Mouse (Mus musculus): ENCODE measurements around the gene D630039A03Rik. TPM values are rescaled to one million over a fixed set of nuclear protein-coding genes. Genes with fewer than 3 reads are reported as not detected.

The D630039A03Rik gene
- polyA plus RNA-seq, 1 experiment, result 0.01 TPM

- H3K4me2 ChIP-seq (ENCODE audit: low read depth), result no peak overlapping the region
- H3ac ChIP-seq (ENCODE audit: control insufficient read depth, insufficient read length), result no peak overlapping the region
- H3K79me2 ChIP-seq (ENCODE audit: control insufficient read depth, insufficient read depth), result no peaks in the 10 kb centered on the region
- no peak overlapping the region for H3K4me3 ChIP-seq
- TF ChIP-seq POLR2A (IDR thresholded peaks at IDR 0.05; ENCODE audit: insufficient read length, low read depth) (no peak), CEBPB (IDR thresholded peaks at IDR 0.05; ENCODE audit: insufficient read depth, poor library complexity, severe bottlenecking) (no peak), MYOD1 (IDR thresholded peaks at IDR 0.05; ENCODE audit: control insufficient read depth in 1 of 3, insufficient read length in 2 of 3, low read depth in 2 of 3) (no peak), MAX (IDR thresholded peaks at IDR 0.05; ENCODE audit: low read depth) (no peak), MYOG (IDR thresholded peaks at IDR 0.05; ENCODE audit: control insufficient read depth in 1 of 3, insufficient read depth in 1 of 3, insufficient read length in 2 of 3, low read depth in 2 of 3) (no peak), USF1 (IDR thresholded peaks at IDR 0.05; ENCODE audit: low read depth) (no peak), REST (IDR thresholded peaks at IDR 0.05; ENCODE audit: insufficient read depth, insufficient read length) (no peak), TCF12 (IDR thresholded peaks at IDR 0.05; ENCODE audit: insufficient read depth, poor library complexity, severe bottlenecking) (no peak), E2F4 (IDR thresholded peaks at IDR 0.05; ENCODE audit: insufficient read depth) (no peak), POLR2AphosphoS2 (IDR thresholded peaks at IDR 0.05; ENCODE audit: insufficient read length, low read depth) (no peak), SRF (IDR thresholded peaks at IDR 0.05; ENCODE audit: control insufficient read depth, insufficient read length, low read depth) (no peak), TCF3 (IDR thresholded peaks at IDR 0.05; ENCODE audit: insufficient read length, low read depth) (no peak)
- H3K27me3 ChIP-seq (ENCODE audit: control insufficient read depth, insufficient read depth, insufficient read length), result no peaks in the 10 kb centered on the region
- no peaks in the 10 kb centered on the region for H3K36me3 ChIP-seq (ENCODE audit: control insufficient read depth, insufficient read depth)
These were observed 11.5 kb downstream of the D630039A03Rik start for GRCm38 (mm10) chr4:57904638-57905037.

- no peaks in the 10 kb centered on the region for H3K27me3 ChIP-seq (ENCODE audit: control insufficient read depth, insufficient read depth, insufficient read length)
- H3K79me2 ChIP-seq (ENCODE audit: control insufficient read depth, insufficient read depth), result no peaks in the 10 kb centered on the region
- no peak overlapping the region for H3K4me2 ChIP-seq (ENCODE audit: low read depth)
- TF ChIP-seq MYOG (IDR thresholded peaks at IDR 0.05; ENCODE audit: control insufficient read depth in 1 of 3, insufficient read depth in 1 of 3, insufficient read length in 2 of 3, low read depth in 2 of 3) (no peak), USF1 (IDR thresholded peaks at IDR 0.05; ENCODE audit: low read depth) (no peak), CEBPB (IDR thresholded peaks at IDR 0.05; ENCODE audit: insufficient read depth, poor library complexity, severe bottlenecking) (no peak), MYOD1 (IDR thresholded peaks at IDR 0.05; ENCODE audit: control insufficient read depth in 1 of 3, insufficient read length in 2 of 3, low read depth in 2 of 3) (no peak)
- no peaks in the 10 kb centered on the region for H3K36me3 ChIP-seq (ENCODE audit: control insufficient read depth, insufficient read depth)
- H3K4me3 ChIP-seq, result no peak overlapping the region
- H3ac ChIP-seq (ENCODE audit: control insufficient read depth, insufficient read length), result no peak overlapping the region
These were observed 11.9 kb downstream of the D630039A03Rik start for GRCm38 (mm10) chr4:57904211-57904610.

GRCm38 (mm10) chr4:57902619-57903018 is 13.5 kb downstream of the D630039A03Rik start:
- Histone ChIP-seq H3K4me3 (no peak overlapping the region), H3K79me2 (ENCODE audit: control insufficient read depth, insufficient read depth) (no peaks in the 10 kb centered on the region), H3K4me2 (ENCODE audit: low read depth) (no peak overlapping the region), H3K36me3 (ENCODE audit: control insufficient read depth, insufficient read depth) (no peaks in the 10 kb centered on the region), H3ac (ENCODE audit: control insufficient read depth, insufficient read length) (no peak overlapping the region), H3K27me3 (ENCODE audit: control insufficient read depth, insufficient read depth, insufficient read length) (no peaks in the 10 kb centered on the region)
- TF ChIP-seq MYOG (IDR thresholded peaks at IDR 0.05; ENCODE audit: control insufficient read depth in 1 of 3, insufficient read depth in 1 of 3, insufficient read length in 2 of 3, low read depth in 2 of 3) (no peak), MAX (IDR thresholded peaks at IDR 0.05; ENCODE audit: low read depth) (no peak), MYOD1 (IDR thresholded peaks at IDR 0.05; ENCODE audit: control insufficient read depth in 1 of 3, insufficient read length in 2 of 3, low read depth in 2 of 3) (no peak), REST (IDR thresholded peaks at IDR 0.05; ENCODE audit: insufficient read depth, insufficient read length) (no peak), POLR2AphosphoS2 (IDR thresholded peaks at IDR 0.05; ENCODE audit: insufficient read length, low read depth) (no peak), SRF (IDR thresholded peaks at IDR 0.05; ENCODE audit: control insufficient read depth, insufficient read length, low read depth) (no peak), POLR2A (IDR thresholded peaks at IDR 0.05; ENCODE audit: insufficient read length, low read depth) (no peak), CEBPB (IDR thresholded peaks at IDR 0.05; ENCODE audit: insufficient read depth, poor library complexity, severe bottlenecking) (no peak), TCF12 (IDR thresholded peaks at IDR 0.05; ENCODE audit: insufficient read depth, poor library complexity, severe bottlenecking) (no peak)

- Histone ChIP-seq H3K79me2 (ENCODE audit: control insufficient read depth, insufficient read depth) (no peaks in the 10 kb centered on the region), H3K27me3 (ENCODE audit: control insufficient read depth, insufficient read depth, insufficient read length) (no peaks in the 10 kb centered on the region), H3ac (ENCODE audit: control insufficient read depth, insufficient read length) (no peak overlapping the region), H3K4me3 (no peak overlapping the region), H3K36me3 (ENCODE audit: control insufficient read depth, insufficient read depth) (no peaks in the 10 kb centered on the region), H3K4me2 (ENCODE audit: low read depth) (no peak overlapping the region)
- TF ChIP-seq SRF (IDR thresholded peaks at IDR 0.05; ENCODE audit: control insufficient read depth, insufficient read length, low read depth) (no peak), MYOG (IDR thresholded peaks at IDR 0.05; ENCODE audit: control insufficient read depth in 1 of 3, insufficient read depth in 1 of 3, insufficient read length in 2 of 3, low read depth in 2 of 3) (no peak), TCF3 (IDR thresholded peaks at IDR 0.05; ENCODE audit: insufficient read length, low read depth) (no peak), E2F4 (IDR thresholded peaks at IDR 0.05; ENCODE audit: insufficient read depth) (no peak), POLR2A (IDR thresholded peaks at IDR 0.05; ENCODE audit: insufficient read length, low read depth) (no peak), MYOD1 (IDR thresholded peaks at IDR 0.05; ENCODE audit: control insufficient read depth in 1 of 3, insufficient read length in 2 of 3, low read depth in 2 of 3) (no peak), REST (IDR thresholded peaks at IDR 0.05; ENCODE audit: insufficient read depth, insufficient read length) (no peak), USF1 (IDR thresholded peaks at IDR 0.05; ENCODE audit: low read depth) (no peak), POLR2AphosphoS2 (IDR thresholded peaks at IDR 0.05; ENCODE audit: insufficient read length, low read depth) (no peak), CEBPB (IDR thresholded peaks at IDR 0.05; ENCODE audit: insufficient read depth, poor library complexity, severe bottlenecking) (no peak), TCF12 (IDR thresholded peaks at IDR 0.05; ENCODE audit: insufficient read depth, poor library complexity, severe bottlenecking) (no peak), MAX (IDR thresholded peaks at IDR 0.05; ENCODE audit: low read depth) (no peak)
These were observed 14.9 kb downstream of the D630039A03Rik start for GRCm38 (mm10) chr4:57901210-57901609.

- Histone ChIP-seq H3ac (ENCODE audit: control insufficient read depth, insufficient read length) (no peak overlapping the region), H3K27me3 (ENCODE audit: control insufficient read depth, insufficient read depth, insufficient read length) (no peaks in the 10 kb centered on the region), H3K36me3 (ENCODE audit: control insufficient read depth, insufficient read depth) (peaks cover 13% of the 10 kb centered on the region), H3K4me2 (ENCODE audit: low read depth) (no peak overlapping the region), H3K4me3 (no peak overlapping the region), H3K79me2 (ENCODE audit: control insufficient read depth, insufficient read depth) (no peaks in the 10 kb centered on the region)
- TF ChIP-seq TCF12 (IDR thresholded peaks at IDR 0.05; ENCODE audit: insufficient read depth, poor library complexity, severe bottlenecking), result no peak
- no peak for TF ChIP-seq TCF3 (IDR thresholded peaks at IDR 0.05; ENCODE audit: insufficient read length, low read depth)
- no peak for TF ChIP-seq POLR2A (IDR thresholded peaks at IDR 0.05; ENCODE audit: insufficient read length, low read depth)
- TF ChIP-seq SRF (IDR thresholded peaks at IDR 0.05; ENCODE audit: control insufficient read depth, insufficient read length, low read depth), result no peak
- no peak for TF ChIP-seq POLR2AphosphoS2 (IDR thresholded peaks at IDR 0.05; ENCODE audit: insufficient read length, low read depth)
- no peak for TF ChIP-seq REST (IDR thresholded peaks at IDR 0.05; ENCODE audit: insufficient read depth, insufficient read length)
- no peak for TF ChIP-seq MYOG (IDR thresholded peaks at IDR 0.05; ENCODE audit: control insufficient read depth in 1 of 3, insufficient read depth in 1 of 3, insufficient read length in 2 of 3, low read depth in 2 of 3)
- no peak for TF ChIP-seq E2F4 (IDR thresholded peaks at IDR 0.05; ENCODE audit: insufficient read depth)
- TF ChIP-seq CEBPB (IDR thresholded peaks at IDR 0.05; ENCODE audit: insufficient read depth, poor library complexity, severe bottlenecking), result no peak
- TF ChIP-seq MAX (IDR thresholded peaks at IDR 0.05; ENCODE audit: low read depth), result no peak
- TF ChIP-seq USF1 (IDR thresholded peaks at IDR 0.05; ENCODE audit: low read depth), result no peak
- no peak for TF ChIP-seq MYOD1 (IDR thresholded peaks at IDR 0.05; ENCODE audit: control insufficient read depth in 1 of 3, insufficient read length in 2 of 3, low read depth in 2 of 3)
These were observed 19.5 kb downstream of the D630039A03Rik start for GRCm38 (mm10) chr4:57896631-57897030.

All from myocyte (in vitro differentiated cells).